Mouse (Mus musculus) thymus, postnatal 4 days (tissue): ENCODE measurements around the gene Vps25.

Source experiments
- DNase-seq: peaks from one replicate; pipeline ENCODE4 v3.0.0; 2021

The Vps25 gene

DNA sequence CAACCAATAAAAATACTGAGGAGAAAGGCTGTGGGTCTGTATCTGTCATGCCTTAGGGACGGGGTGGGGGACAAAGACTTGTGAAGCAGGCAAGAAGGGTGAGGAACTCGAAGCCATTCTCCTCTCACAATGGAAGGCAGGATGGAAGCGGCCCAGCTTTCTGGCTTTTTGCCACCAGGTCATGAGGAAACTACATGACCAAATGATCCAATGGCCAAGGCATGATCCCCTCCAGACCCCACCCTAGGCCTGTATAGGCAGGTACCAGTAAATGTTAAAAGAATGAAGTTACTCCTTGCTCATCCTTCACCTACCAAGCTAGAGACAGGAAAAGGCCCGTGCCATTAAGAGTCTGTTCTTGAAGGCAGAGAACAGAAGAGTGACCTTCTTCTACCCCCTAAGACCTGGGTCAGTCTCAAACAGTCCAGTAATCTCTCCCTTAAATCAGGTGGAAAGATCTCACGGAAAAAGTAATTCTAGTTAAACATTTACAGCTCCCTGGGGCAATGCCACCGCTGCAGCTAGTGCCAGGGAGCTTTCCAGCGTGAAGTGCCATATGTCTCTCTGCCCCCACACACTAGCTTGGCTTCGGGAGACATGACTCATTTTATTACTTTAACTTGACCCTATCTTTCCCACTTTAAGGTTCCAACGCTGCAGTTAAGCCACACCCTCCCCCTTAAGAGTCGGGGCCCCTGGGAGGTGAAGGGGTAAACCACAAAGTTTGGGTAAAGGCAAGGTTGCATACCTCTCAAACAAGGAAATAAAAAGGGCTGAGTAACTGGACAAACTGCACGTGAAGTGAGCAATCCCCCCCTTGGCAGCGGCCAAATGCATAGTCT lies 24.1 kb downstream of the Vps25 start:
- no peak for DNase-seq

DNA sequence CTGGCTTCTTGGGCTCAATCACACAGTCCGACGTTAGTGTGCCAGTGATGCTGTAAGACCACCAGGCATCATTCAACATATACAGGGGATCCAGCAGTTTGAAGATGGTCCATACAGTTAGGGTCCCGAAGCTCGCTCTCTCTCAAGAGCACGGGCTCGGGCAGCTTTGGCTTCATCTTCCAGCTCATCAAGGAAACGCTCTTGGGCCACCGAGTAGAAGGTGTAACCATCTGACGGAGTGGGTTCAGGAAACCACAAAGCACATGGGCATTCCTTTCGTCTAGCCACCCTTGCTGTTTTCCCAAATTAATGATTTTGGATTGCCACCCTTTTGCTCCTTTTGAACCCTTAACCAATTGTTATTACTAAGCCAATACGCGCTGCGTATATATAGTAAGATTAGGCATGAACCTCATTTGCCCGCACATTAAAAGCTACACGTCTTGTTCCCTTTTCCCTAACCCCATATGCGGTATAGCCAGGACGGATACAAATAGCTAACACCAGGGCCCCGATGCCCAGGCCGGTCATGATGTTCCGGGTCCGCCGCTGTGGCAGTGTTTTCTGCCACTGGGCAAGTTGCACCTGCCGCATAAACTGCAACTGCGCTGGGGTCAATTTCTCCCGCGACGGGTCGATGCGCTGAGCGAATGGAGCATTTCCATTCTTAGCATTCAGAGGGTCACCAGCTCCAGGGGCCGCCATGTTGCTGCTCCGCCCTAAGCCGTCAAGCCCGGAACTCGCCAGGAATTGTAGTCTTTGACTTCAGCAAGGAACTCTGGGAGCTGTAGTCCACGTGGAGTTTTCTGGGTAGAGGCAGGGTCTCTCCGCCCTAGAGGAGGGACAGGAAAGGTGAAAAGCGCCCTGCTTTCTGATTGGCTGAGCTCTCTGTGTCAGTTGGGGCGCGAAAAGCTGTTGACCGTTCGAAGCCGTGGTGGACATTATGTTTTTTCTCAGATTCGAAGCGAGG lies 25.0 kb downstream of the Vps25 start, which contains the start of the genes Cntd1 and Coa3:
Gene Cntd1 (plus strand): TSS at position 790 of the 970 bp plus-strand sequence.
Gene Coa3 (minus strand): TSS at position 892 of the 970 bp plus-strand sequence.
- DNase-seq: peak; percentile 87

DNA sequence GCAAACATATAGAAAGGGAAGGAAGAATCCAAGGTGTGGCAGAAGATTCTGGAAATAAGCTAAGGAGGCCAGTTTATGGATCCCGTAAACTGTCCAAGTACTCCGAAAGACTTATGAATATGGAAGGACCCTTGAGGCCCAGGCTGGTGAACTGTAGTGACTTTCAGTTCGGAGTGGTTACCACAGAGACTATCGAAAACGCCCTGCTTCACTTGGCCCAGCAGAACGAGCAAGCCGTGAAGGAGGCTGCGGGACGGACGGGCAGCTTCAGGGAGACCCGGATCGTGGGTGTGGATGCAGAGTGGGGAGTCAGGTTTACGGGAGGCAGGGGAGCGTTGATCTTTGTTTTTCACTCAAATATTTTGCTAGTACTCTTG lies 25.7 kb downstream of the Vps25 start:
- peak; percentile 34 for DNase-seq

DNA sequence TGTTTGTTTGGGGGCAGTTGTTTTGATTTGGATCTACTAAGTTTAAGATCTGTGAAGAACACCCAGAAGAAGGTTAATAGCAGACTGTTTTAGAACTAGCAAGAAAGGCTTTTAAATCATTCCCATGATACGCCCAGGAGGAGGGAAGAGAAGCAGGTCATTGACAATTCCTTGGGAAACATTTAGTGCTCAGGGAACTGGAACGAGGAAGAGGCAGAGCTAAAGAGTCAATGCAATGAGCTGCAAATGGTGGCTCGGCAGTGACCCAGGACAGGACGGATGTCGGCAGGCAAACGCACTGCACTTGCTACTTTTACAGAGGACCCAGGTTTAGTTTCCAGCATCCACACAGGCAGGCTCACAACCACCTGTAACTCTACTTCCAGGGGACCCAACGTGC lies 27.3 kb downstream of the Vps25 start:
- no peak for DNase-seq

DNA sequence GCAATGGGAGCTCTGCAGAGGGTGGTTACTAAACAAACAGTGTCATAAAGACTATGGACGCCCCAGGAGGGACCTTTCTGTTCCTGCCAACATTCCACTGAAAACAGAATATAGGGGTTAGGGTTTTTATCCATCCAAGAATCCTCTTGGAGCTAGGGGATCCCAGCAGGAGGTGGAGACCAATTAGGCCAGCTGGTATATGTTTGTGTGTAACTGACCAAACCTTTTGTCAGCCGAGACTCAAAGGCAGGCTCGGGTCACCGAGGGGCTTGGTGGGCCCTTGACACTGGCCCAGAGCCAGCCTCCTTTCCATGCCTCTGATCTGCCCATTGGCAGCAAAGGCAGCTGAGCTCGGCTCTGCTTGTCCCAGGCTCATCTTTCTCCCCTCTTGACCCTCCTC lies 29.4 kb downstream of the Vps25 start:
- no peak for DNase-seq

DNA sequence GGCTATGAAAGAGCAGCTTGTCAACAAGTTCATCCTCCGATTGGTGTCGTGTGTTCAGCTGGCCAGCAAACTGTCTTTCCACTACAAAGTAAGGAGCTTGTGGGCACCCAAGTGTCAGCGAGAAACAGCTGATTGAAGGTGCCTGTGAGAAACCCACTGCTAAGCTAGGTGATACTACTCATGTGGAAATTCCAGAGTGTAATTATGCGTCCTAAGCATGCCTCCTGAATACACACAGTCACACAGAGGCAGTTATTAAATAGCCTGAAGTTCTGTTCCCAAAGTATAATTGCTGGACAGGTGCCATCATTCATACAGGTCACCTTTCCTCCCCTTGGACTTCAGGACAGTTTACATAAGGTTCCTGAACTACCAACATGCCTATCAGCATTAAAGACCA lies 30.3 kb downstream of the Vps25 start:
- no peak for DNase-seq

DNA sequence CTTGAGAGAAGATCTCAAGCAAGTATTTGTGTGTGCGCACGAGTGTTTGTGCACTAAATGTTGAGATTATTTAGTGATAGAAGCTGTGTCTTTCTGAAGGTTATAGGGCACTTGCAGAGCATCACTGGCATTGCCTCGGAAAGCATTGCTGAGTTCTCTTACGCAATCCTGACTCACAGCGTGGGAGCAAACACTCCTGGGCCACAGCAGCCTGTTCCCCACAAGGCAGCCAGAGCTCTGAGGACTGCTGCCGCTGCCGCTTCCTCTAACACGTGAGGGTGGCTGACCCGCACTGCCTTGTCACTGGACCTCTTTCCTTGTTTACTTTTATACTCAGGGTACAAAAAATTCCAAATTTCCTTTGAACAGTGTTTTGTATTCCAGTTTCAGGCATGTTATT lies 33.8 kb downstream of the Vps25 start:
- DNase-seq: no peak

DNA sequence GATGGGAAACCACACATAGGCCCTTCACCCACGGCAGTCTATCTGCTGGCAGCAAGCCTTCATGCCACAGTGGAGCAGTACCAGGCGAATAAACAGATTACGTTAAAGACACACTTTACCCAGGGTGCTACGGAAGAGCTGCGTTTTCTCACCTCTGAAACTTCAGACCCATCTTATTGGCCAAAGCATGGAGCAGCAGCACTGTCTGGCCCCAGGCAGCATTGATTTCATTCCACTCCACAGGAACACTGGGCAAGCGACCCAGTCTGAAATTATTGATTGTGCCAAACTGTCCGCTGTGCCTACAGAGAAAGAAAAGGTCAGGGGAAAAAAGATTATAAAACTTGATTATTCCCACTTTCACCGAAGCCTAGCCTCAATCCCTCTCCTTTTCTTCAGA lies 37.7 kb downstream of the Vps25 start:
- no peak for DNase-seq

DNA sequence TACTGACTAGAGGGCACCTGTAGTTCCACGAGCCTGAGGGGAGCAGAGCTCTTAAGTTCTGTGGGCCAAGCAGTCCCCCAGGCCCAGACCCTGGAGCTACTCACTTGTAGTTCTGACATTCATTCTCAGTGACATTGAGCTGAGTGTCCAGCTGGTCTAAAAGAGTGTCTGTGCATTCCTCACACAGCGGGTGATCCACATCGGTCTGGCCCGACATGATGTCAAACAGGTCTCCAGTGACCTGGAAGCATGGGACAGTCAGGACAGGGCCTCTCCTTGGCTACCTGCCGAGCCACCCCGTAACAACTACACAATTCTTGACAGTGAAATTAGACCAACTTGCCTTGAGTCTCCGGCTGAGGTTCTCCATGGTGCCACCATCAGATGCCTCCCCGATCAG lies 41.7 kb downstream of the Vps25 start:
- DNase-seq: no peak

DNA sequence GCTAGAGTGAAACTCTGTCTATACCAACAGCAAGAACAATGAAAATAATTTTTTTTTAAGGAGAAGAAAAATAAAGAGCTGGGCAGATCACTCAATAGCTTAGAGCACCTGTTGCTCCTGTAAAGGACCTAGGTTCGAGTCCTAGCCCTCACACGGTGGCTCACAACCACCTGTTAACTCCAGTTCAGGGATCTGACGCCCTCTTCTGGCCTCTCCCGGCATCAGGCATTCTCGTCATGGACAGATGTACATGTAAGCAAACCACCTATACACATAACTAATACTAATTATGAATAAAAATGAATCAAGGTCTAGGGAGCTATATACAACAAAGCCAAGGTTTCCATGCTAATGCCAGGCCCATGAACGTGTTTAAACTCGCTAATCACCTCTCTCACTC lies 47.4 kb downstream of the Vps25 start:
- DNase-seq: peak; percentile 49

DNA sequence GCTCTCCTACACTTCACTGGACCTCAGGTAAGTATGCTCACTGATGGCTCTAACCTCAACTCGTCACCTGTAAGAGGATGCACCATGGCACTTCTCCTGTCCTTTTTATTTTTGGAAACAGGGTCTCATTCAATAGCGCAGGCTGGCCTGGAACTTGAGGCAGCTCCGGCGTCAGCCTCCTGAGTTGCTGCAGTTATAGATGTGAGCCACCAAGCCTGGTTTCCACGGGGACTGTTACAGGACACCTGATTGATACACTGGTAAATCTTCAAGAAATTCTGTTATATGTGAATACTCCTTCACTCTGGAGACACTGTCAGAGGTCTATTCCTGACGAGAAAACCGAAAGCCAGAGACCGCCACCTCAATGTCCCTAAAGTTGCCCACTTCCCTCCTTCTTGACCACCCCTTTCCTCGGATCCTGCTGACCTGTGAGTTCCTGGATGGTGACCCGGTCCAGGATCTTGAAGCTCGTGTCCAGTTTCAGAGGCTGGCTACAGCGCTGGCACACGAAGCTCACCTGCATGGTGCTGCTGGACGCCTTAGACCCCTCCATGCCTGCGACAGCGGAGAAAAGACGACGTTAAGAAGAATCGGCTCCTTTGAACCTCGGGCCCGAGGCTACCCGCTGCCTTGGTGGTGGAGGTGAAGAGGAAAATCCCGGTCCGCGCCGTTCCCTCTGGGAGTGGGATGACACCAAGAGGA lies 47.9 kb downstream of the Vps25 start:
- no peak for DNase-seq

DNA sequence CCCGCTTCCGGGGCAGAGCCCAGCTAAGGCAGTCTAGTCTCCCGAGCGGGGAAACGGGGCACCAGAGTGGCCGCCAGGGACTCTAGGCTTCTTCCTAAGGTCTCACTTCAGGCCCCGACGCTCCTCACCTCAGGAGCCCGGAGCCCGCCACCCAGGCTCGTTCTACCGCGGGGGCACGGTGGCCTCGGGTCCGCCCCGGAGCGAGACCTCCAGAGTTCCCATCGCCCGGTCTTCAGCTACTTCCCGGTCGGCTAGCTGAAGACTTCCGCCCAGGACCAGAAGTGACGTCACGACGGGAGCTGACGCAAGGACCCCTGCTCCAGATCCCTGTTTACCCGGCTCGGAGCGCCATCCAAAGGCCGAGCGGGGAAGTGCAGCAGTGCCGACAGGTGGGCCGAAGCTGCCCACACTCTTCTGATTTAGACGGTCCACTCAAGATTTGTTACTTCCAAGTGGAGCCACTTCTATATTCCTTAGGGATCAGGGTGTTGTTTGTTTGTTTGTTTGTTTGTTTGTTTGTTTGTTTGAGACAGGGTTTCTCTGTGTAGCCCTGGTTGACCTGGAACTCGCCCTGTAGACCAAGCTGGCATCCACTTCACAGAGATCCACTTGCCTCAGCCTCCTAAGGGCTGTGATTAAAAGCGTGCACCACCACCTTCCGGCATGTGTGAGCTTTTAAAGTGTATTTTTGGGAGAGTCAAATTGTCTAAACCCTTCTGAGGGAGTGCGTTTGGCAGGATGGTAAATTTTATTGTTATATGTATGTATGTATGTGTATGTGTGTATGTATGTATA lies 48.7 kb downstream of the Vps25 start, which contains the start of gene Becn1:
Gene Becn1 (minus strand): TSS at position 283 of the 795 bp plus-strand sequence.
- DNase-seq: peak; percentile 97

DNA sequence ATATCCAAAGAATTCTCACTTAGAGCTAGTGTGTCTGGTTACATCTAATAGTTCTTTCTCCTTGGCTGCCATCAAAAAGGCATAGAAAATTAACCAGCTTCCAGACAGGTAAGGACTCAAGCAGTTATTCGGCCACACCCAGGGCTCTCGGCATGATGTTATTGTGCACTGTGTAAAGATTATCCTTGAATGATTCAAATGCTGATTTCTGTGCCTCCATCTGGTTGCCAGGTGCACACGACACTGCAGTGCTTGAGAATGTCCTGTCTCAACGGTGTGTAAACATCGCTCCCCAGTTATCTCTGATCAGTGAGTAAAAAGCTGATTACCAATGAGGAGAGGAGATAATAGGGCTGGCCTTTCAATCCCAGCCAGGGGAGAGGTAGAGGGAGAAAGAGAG lies 54.2 kb downstream of the Vps25 start:
- DNase-seq: no peak
